Mouse (Mus musculus) stomach, embryonic 16.5 days (tissue): Measurements from ENCODE around the gene Cdk6. TPM values are rescaled to one million over a fixed set of nuclear protein-coding genes. Genes with fewer than 3 reads are reported as not detected.
A peak's percentile ranks its signal among the peaks of the same experiment; 100 is the strongest.

Source experiments
- ATAC-seq: fragments of 200-750 bp; cut with Nextera tagmentation; 2 replicates; pipeline ENCODE4 v1.8.0; 2017; ENCODE audit warnings: moderate number of reproducible peaks, moderate TSS enrichment; ENCODE audit not compliant: insufficient read depth, low FRiP score
- H3K27ac ChIP-seq: fragments of 300-500 bp; sonication (generic); 2 replicates; pipeline ENCODE4 v1.5.1; 2014; ENCODE audit warnings: low read length
- H3K27me3 ChIP-seq: fragments of 300-500 bp; sonication (generic); 2 replicates; pipeline ENCODE4 v1.6.1; 2014; ENCODE audit warnings: low read length, control low read depth, mixed read lengths; ENCODE audit not compliant: control insufficient read depth, insufficient read depth
- H3K36me3 ChIP-seq: fragments of 300-500 bp; sonication (generic); 2 replicates; pipeline ENCODE4 v1.6.1; 2014; ENCODE audit warnings: low read length; ENCODE audit not compliant: control insufficient read depth, insufficient read depth
- H3K4me1 ChIP-seq: fragments of 300-500 bp; sonication (generic); 2 replicates; pipeline ENCODE4 v1.6.1; 2014; ENCODE audit warnings: low read length, control low read depth, mixed read lengths; ENCODE audit not compliant: control insufficient read depth, insufficient read depth
- H3K4me2 ChIP-seq: fragments of 300-500 bp; sonication (generic); 2 replicates; pipeline ENCODE4 v1.6.1; 2014; ENCODE audit warnings: low read depth, low read length, mixed read lengths
- H3K4me3 ChIP-seq: fragments of 300-500 bp; sonication (generic); replicated peaks from 2 replicates; pipeline ENCODE4 v1.5.1; 2014; ENCODE audit warnings: mild to moderate bottlenecking, low read length
- H3K9ac ChIP-seq: fragments of 300-500 bp; sonication (generic); 2 replicates; pipeline ENCODE4 v1.6.1; 2014; ENCODE audit warnings: low read length
- H3K9me3 ChIP-seq: fragments of 300-500 bp; sonication (generic); replicated peaks from 2 replicates; pipeline ENCODE4 v1.6.1; 2016; ENCODE audit warnings: low read length, control low read depth; ENCODE audit not compliant: control insufficient read depth
- WGBS: fragments of 180-500 bp; shearing (Covaris S2); extraction: QIAGEN DNeasy Blood & Tissue Kit; methylation state at CpG from one replicate; pipeline ENCODE4 v1.1.7; 2014; 5-methylcytosine and 5-hydroxymethylcytosine counted together
- polyA plus RNA-seq: library from polyadenylated mRNA; unstranded; fragments of >200 nt; fragmentation: Nextera tagmentation; extraction: Ambion mirVana; gene quantifications from 2 replicates; pipeline ENCODE4 v1.2.1, GENCODE M21; 2015

Cdk6 gene
- polyA plus RNA-seq, 1 experiment from 2014 or later, result 25.9 TPM

DNA sequence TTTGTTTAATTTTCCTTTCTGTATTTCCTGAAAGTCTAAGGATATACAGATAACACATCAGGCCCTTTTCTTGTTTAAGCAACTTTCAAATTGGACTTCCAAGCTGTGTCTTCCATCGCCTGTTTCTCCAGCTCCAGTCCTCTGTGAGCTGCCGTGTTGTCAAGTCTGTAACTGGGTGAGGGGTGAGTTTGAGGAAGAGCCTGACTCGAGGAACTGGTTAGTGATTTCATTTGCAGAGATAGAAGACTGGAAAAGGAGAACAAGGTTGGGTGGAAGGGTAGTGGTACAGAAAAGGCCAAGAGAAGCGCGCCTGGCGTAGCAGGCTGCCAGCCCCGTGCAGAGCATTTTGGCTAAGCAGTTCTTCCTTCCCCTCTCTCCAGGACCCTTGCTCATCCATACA, 120.1 kb downstream of the Cdk6 start:
- ATAC-seq, result no peak
- Histone ChIP-seq H3K36me3 (no peaks in the 10 kb centered on the region), H3K4me2 (no peak overlapping the region), H3K4me3 (no peak overlapping the region), H3K4me1 (peaks cover 12% of the 10 kb centered on the region), H3K27ac (no peak overlapping the region), H3K9me3 (no peaks in the 10 kb centered on the region), H3K9ac (no peak overlapping the region), H3K27me3 (no peaks in the 10 kb centered on the region)
- 71% methylated on average over 7 of the region's 7 CpGs for WGBS

DNA sequence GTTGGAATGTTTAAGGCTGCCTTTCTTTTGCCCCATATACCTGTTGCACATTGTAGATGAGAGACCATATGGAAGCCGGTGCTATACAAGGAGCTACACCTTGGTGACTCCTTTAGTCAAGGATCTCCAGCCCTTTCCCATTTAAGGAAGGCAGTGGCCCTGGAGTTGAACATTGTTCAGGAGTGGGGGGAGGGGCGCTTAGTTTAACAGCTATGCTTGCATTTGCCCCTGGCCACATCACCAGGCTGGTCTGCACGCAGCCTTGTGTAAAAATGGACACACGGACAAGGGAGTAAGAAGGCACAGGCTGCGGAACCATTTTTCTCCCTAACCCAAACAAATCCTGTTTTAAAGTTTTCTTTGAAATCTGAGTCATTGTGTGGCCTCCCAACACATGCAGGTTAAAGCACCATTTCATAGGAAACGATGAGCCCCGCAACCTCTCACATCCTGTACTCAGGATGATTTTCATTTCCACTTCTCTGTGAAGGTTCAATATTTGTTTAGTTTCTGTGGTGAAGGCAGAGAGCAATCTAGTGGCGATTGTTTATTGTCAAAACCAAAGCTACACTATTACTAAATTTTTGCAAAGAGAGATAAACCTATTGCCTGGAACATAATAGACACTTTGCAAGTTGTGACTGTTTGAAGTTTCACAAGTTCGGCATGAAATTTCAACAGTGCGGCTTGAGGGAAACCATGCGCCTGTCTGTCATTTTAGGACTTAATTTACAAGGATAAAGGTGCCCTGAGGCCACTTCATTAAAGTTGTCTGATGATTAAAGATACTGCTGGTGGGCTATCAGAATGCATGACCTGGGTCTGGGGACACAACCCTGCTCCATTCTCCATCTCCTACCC, 121.8 kb downstream of the Cdk6 start:
- no peak overlapping the region for H3K27ac ChIP-seq
- H3K9ac ChIP-seq, result no peak overlapping the region
- H3K9me3 ChIP-seq, result no peaks in the 10 kb centered on the region
- H3K4me1 ChIP-seq, result peaks cover 14% of the 10 kb centered on the region
- H3K36me3 ChIP-seq, result no peaks in the 10 kb centered on the region
- no peaks in the 10 kb centered on the region for H3K27me3 ChIP-seq
- H3K4me2 ChIP-seq, result no peak overlapping the region
- H3K4me3 ChIP-seq, result no peak overlapping the region
- no peak for ATAC-seq
- 48% methylated on average over 11 of the region's 11 CpGs for WGBS

- H3K27me3 ChIP-seq, result no peaks in the 10 kb centered on the region
- H3K9me3 ChIP-seq, result no peaks in the 10 kb centered on the region
- H3K4me2 ChIP-seq, result no peak overlapping the region
- H3K36me3 ChIP-seq, result no peaks in the 10 kb centered on the region
- H3K27ac ChIP-seq, result no peak overlapping the region
- peaks cover 14% of the 10 kb centered on the region for H3K4me1 ChIP-seq
- WGBS, result 66% methylated on average over 3 of the region's 3 CpGs
- H3K4me3 ChIP-seq, result no peak overlapping the region
- ATAC-seq, result no peak
- no peak overlapping the region for H3K9ac ChIP-seq
Observed at GRCm38 (mm10) chr5:3463758-3464157, 122.5 kb downstream of the Cdk6 start.

DNA sequence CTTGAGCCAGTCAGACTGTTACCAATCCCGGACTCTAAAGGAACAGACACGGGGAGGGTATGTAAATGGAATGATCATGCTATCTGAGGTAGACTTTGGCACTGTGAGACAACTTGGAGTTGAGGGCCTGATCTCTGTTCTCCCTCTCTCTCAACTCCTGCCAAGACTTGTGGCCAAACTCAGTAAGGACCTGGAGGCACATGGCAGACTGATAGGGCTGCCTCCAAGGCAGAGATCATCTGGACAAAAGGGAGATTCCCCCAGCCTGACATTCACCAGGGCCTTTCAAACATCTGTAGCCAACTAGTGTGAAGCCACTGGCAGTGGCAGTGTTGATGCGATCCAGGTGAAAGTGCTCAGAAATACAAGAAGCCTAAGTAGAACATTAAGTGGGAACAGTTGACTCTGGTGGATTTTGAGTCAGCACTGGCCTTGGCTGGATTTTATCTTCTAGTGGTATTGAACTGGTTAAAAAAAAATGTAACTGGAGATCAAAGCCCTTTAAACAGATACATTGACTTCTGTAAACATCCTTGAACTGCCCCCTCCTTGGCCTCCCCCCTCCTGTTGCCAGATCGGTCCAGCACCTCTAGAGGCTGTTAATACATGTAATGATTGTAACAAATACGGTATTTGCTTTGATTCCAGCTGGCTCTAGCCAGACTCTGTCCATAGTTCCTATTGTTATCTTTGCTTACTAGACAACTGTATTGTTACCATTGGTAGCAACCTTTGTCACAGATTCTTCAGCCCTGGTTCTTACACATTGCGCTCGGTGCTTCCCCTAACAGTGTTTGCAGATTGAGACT, 125.0 kb downstream of the Cdk6 start:
- Histone ChIP-seq H3K9ac (no peak overlapping the region), H3K27me3 (no peaks in the 10 kb centered on the region), H3K4me3 (no peak overlapping the region), H3K27ac (no peak overlapping the region), H3K4me2 (no peak overlapping the region), H3K4me1 (peaks cover 10% of the 10 kb centered on the region; the same call in 1 of the 2 replicates), H3K36me3 (no peaks in the 10 kb centered on the region), H3K9me3 (no peaks in the 10 kb centered on the region)
- WGBS, result 41% methylated on average over 7 of the region's 7 CpGs
- ATAC-seq, result 0 out of 2 replicates have a peak, but pooled peaks have one; percentile 13

GRCm38 (mm10) chr5:3470866-3471265, 129.6 kb downstream of the Cdk6 start:
- WGBS, result 72% methylated on average over 10 of the region's 10 CpGs
- Histone ChIP-seq H3K27ac (no peak overlapping the region), H3K4me1 (peaks cover 6% of the 10 kb centered on the region; the same call in 1 of the 2 replicates), H3K27me3 (no peaks in the 10 kb centered on the region), H3K4me2 (no peak overlapping the region), H3K9me3 (no peaks in the 10 kb centered on the region), H3K4me3 (no peak overlapping the region), H3K36me3 (no peaks in the 10 kb centered on the region), H3K9ac (no peak overlapping the region)
- ATAC-seq, result no peak

DNA sequence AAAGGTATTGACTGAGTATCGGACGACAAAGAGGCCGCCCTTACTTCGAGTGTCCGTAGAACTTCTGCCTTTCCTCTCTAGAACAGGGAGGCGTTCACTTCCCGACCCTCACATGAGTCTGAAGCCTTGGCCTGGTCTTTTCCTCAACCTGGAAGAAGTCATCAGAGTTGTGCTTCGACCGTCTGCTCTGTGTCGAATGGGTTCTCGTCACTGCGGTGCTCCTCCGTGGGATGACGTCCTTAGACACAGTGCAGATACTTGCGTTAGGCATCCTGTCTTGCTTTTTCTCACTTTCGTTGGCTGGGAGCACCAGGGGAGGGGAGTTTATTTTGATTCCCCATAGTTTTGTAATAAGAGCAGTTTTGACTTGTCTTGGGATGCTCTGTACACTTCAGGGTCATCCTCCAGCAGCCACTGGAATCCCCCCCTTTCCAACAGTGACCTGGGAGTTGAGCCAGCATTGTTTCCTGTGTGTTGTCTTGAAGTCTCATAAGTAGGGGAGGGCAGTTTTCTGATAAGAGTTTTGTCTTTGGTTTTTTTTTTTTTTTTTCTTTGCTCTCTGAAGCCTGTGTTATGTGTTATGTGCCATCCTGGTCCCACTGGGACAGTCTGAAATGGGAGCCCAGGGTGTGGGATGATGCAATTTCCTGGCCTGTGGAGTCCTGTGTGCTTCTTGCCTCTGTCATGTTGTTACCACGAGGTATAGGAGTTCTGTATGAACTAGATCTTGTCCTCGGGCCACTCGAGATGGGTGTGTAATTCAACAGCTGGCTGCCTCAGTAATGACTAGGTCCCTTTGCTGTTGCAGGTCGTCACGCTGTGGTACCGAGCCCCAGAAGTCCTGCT, 131.2 kb downstream of the Cdk6 start:
- Histone ChIP-seq H3K9ac (no peak overlapping the region), H3K36me3 (no peaks in the 10 kb centered on the region), H3K27ac (no peak overlapping the region), H3K4me3 (no peak overlapping the region), H3K4me2 (no peak overlapping the region), H3K4me1 (no peaks in the 10 kb centered on the region), H3K9me3 (no peaks in the 10 kb centered on the region), H3K27me3 (no peaks in the 10 kb centered on the region)
- 87% methylated on average over 22 of the region's 22 CpGs for WGBS
- ATAC-seq, result no peak

DNA sequence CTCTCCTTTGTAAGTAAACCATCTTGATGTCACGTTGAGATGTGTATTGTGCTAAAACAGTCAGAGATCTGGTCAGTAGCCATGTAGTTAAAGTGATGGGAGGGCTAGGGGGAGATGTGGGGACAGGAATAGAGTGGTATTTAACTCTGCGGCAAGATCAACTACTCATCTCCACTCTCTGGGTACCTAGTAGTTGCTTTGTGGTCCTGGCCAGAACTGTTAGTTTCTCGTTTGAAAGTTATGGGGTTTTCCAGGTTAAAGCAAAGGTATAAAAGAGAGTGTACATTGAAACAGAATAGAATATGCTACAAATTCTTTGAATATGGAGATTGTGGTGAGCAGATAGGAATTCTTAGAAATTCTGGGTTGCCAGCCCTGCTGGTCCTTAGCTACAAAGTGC, 136.4 kb downstream of the Cdk6 start:
- Histone ChIP-seq H3K9ac (no peak overlapping the region), H3K9me3 (no peaks in the 10 kb centered on the region), H3K27ac (no peak overlapping the region), H3K27me3 (no peaks in the 10 kb centered on the region), H3K4me2 (no peak overlapping the region), H3K4me3 (no peak overlapping the region), H3K36me3 (no peaks in the 10 kb centered on the region), H3K4me1 (no peaks in the 10 kb centered on the region)
- 66% methylated on average over 3 of the region's 3 CpGs for WGBS
- ATAC-seq, result no peak

DNA sequence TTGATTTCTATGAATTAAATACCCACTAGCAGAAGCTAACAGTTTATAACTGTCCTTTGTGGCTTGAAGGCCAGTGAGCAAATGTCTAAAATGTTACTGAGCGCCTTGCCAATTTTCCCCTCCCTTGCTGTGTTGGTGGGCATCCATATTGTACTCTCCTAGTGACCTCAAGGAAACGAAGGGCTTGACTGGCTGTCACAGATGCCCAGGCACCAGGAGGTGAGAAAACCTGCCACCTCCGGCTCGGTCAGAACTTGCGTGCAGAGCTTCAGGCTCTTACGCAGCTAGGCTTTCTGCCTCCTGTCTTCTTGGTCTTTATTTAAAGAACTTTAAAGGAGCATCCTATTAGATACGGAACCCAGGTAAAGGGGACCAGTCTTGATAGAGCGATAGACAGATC, 136.9 kb downstream of the Cdk6 start:
- WGBS, result 89% methylated on average over 8 of the region's 8 CpGs
- Histone ChIP-seq H3K27ac (no peak overlapping the region), H3K4me2 (no peak overlapping the region), H3K9ac (no peak overlapping the region), H3K4me3 (no peak overlapping the region), H3K4me1 (no peaks in the 10 kb centered on the region), H3K9me3 (no peaks in the 10 kb centered on the region), H3K27me3 (no peaks in the 10 kb centered on the region), H3K36me3 (no peaks in the 10 kb centered on the region)
- no peak for ATAC-seq
